Mouse (Mus musculus) CH12.LX (cell line): ENCODE measurements at regions not wholly inside any gene's neighbourhood (a gene's known extent, or its start where the extent isn't known, plus 50 kb on each side); places are given as distances from the start of the nearest gene placed in this dataset.

Source experiments
- DNase-seq: peaks from one replicate; pipeline ENCODE4 v3.0.0-alpha.2; 2013; ENCODE audit errors: extremely low read depth
- H3K27ac ChIP-seq: 2 replicates; pipeline ENCODE4 v1.5.1; 2012; ENCODE audit warnings: low read depth, mild to moderate bottlenecking, control low read depth, moderate library complexity; ENCODE audit not compliant: insufficient read depth
- H3K27me3 ChIP-seq: replicated peaks from 2 replicates; pipeline ENCODE3; 2012; ENCODE audit warnings: inconsistent platforms
- H3K36me3 ChIP-seq, 2 experiments: replicated peaks in 1 of 2; 2 replicates each; pipeline versions ENCODE3 to v1.6.1; 2012; ENCODE audit warnings: inconsistent platforms in 1 of 2, low read length in 1 of 2, mild to moderate bottlenecking in 1 of 2, mixed read lengths in 1 of 2, moderate library complexity in 1 of 2; ENCODE audit not compliant: control insufficient read depth in 1 of 2, insufficient read depth in 1 of 2
- H3K4me1 ChIP-seq, 2 experiments: 2 replicates each; pipeline ENCODE4 v1.6.1; 2012; ENCODE audit warnings: inconsistent platforms in 1 of 2, moderate library complexity in 1 of 2; ENCODE audit not compliant: insufficient read depth in 2 of 2, control insufficient read depth in 1 of 2
- H3K4me2 ChIP-seq: 2 replicates; pipeline ENCODE4 v1.6.1; 2012; ENCODE audit warnings: low read depth, mild to moderate bottlenecking, control low read depth; ENCODE audit not compliant: poor library complexity, insufficient read depth, severe bottlenecking
- H3K4me3 ChIP-seq, 3 experiments: fragments of 150-350 bp in 1 of 3; sonication (generic) in 1 of 3; replicated peaks in 1 of 3; 2 replicates each; pipeline versions ENCODE3 to v1.5.1; 2011 to 2012; ENCODE audit warnings: low read depth in 2 of 3, low read length in 2 of 3, mild to moderate bottlenecking in 2 of 3, moderate library complexity in 2 of 3, control low read depth in 1 of 3, improper control_type of control experiment in 1 of 3, inconsistent platforms in 1 of 3, mixed read lengths in 1 of 3; ENCODE audit not compliant: poor library complexity in 1 of 3
- H3K79me2 ChIP-seq: replicated peaks from 2 replicates; pipeline ENCODE4 v1.6.1; 2012; ENCODE audit warnings: mild to moderate bottlenecking, moderate library complexity; ENCODE audit not compliant: control insufficient read depth, poor library complexity, insufficient read depth, severe bottlenecking; ENCODE audit errors: extremely low read depth
- H3K9ac ChIP-seq: 2 replicates; pipeline ENCODE4 v1.6.1; 2012; ENCODE audit warnings: low read depth, mild to moderate bottlenecking, control low read depth, moderate library complexity; ENCODE audit not compliant: insufficient read depth
- H3K9me3 ChIP-seq: replicated peaks from 2 replicates; pipeline ENCODE3; 2012; ENCODE audit warnings: low read length, inconsistent platforms, mixed read lengths
- CHD1 ChIP-seq: IDR thresholded peaks from 2 replicates; pipeline ENCODE4 v1.6.1; 2012; ENCODE audit warnings: low read depth, low read length, improper control_type of control experiment, inconsistent platforms
- CHD2 ChIP-seq: IDR thresholded peaks from 2 replicates; pipeline ENCODE4 v1.6.1; 2011; ENCODE audit warnings: low read length, improper control_type of control experiment
- CTCF ChIP-seq, 2 experiments: IDR thresholded peaks in 1 of 2; conservative IDR thresholded peaks in 1 of 2; 2 replicates each; pipeline ENCODE4 v1.5.1; 2011 to 2012; ENCODE audit warnings: low read depth in 2 of 2, low read length in 2 of 2, improper control_type of control experiment in 1 of 2, inconsistent platforms in 1 of 2, mild to moderate bottlenecking in 1 of 2, moderate library complexity in 1 of 2
- E2F4 ChIP-seq: IDR thresholded peaks from 2 replicates; pipeline ENCODE4 v1.6.1; 2011; ENCODE audit warnings: low read depth, low read length, improper control_type of control experiment; ENCODE audit not compliant: insufficient replicate concordance
- ELF1 ChIP-seq: IDR thresholded peaks from 2 replicates; pipeline ENCODE4 v1.6.1; 2014; ENCODE audit warnings: low read depth, mild to moderate bottlenecking, inconsistent platforms, low read length, improper control_type of control experiment
- EP300 ChIP-seq: IDR thresholded peaks from 2 replicates; pipeline ENCODE4 v1.6.1; 2011; ENCODE audit warnings: low read length, improper control_type of control experiment
- ETS1 ChIP-seq: conservative IDR thresholded peaks from 2 replicates; pipeline ENCODE4 v1.6.1; 2012; ENCODE audit warnings: low read depth, mild to moderate bottlenecking, inconsistent platforms, low read length, improper control_type of control experiment, moderate library complexity
- GABPA ChIP-seq: IDR thresholded peaks from 2 replicates; pipeline ENCODE4 v1.6.1; 2012; ENCODE audit warnings: low read depth, low read length, improper control_type of control experiment, inconsistent platforms; ENCODE audit not compliant: insufficient replicate concordance
- JUN ChIP-seq: IDR thresholded peaks from 2 replicates; pipeline ENCODE4 v1.6.1; 2011; ENCODE audit warnings: low read depth, mild to moderate bottlenecking, low read length, improper control_type of control experiment, moderate library complexity; ENCODE audit not compliant: insufficient read depth
- JUND ChIP-seq: conservative IDR thresholded peaks from 2 replicates; pipeline ENCODE4 v1.6.1; 2011; ENCODE audit warnings: low read depth, low read length, improper control_type of control experiment
- KAT2A ChIP-seq: IDR thresholded peaks from 2 replicates; pipeline ENCODE4 v1.6.1; 2012; ENCODE audit warnings: low read length, improper control_type of control experiment, inconsistent platforms; ENCODE audit not compliant: insufficient replicate concordance
- MAFK ChIP-seq: IDR thresholded peaks from 2 replicates; pipeline ENCODE4 v1.6.1; 2011; ENCODE audit warnings: low read length, improper control_type of control experiment; ENCODE audit not compliant: insufficient replicate concordance
- MAX ChIP-seq: IDR thresholded peaks from 2 replicates; pipeline ENCODE4 v1.6.1; 2011; ENCODE audit warnings: low read length, improper control_type of control experiment
- MEF2A ChIP-seq: IDR thresholded peaks from 2 replicates; pipeline ENCODE4 v1.6.1; 2014; ENCODE audit warnings: low read depth, mild to moderate bottlenecking, inconsistent platforms, low read length, improper control_type of control experiment, borderline replicate concordance
- MXI1 ChIP-seq: IDR thresholded peaks from 2 replicates; pipeline ENCODE4 v1.6.1; 2011; ENCODE audit warnings: mild to moderate bottlenecking, low read depth, low read length, improper control_type of control experiment
- MYC ChIP-seq: IDR thresholded peaks from 2 replicates; pipeline ENCODE4 v1.6.1; 2011; ENCODE audit warnings: low read depth, mild to moderate bottlenecking, improper control_type of control experiment, low read length
- NELFE ChIP-seq: IDR thresholded peaks from 2 replicates; pipeline ENCODE4 v1.6.1; 2011; ENCODE audit warnings: low read depth, low read length, improper control_type of control experiment
- PAX5 ChIP-seq: IDR thresholded peaks from 2 replicates; pipeline ENCODE4 v1.6.1; 2012; ENCODE audit warnings: low read length, inconsistent platforms, mixed read lengths
- POLR2AphosphoS2 ChIP-seq: IDR thresholded peaks from 2 replicates; pipeline ENCODE4 v1.6.1; 2011; ENCODE audit warnings: low read depth, low read length, improper control_type of control experiment
- RAD21 ChIP-seq: IDR thresholded peaks from 2 replicates; pipeline ENCODE4 v1.6.1; 2011; ENCODE audit warnings: low read depth, mild to moderate bottlenecking, low read length, improper control_type of control experiment, moderate library complexity
- RCOR1 ChIP-seq: conservative IDR thresholded peaks from 2 replicates; pipeline ENCODE4 v1.6.1; 2012; ENCODE audit warnings: low read depth, mild to moderate bottlenecking, inconsistent platforms, low read length, improper control_type of control experiment
- SMC3 ChIP-seq: IDR thresholded peaks from 2 replicates; pipeline ENCODE4 v1.6.1; 2011; ENCODE audit warnings: low read depth, low read length, improper control_type of control experiment
- TCF12 ChIP-seq: IDR thresholded peaks from 2 replicates; pipeline ENCODE4 v1.6.1; 2014; ENCODE audit warnings: low read depth, mild to moderate bottlenecking, inconsistent platforms, low read length, improper control_type of control experiment
- UBTF ChIP-seq: IDR thresholded peaks from 2 replicates; pipeline ENCODE4 v1.6.1; 2012; ENCODE audit warnings: low read depth, mild to moderate bottlenecking, inconsistent platforms, low read length, improper control_type of control experiment, moderate library complexity
- USF2 ChIP-seq: conservative IDR thresholded peaks from 2 replicates; pipeline ENCODE4 v1.6.1; 2011; ENCODE audit warnings: low read depth, low read length, improper control_type of control experiment
- ZC3H11A ChIP-seq: IDR thresholded peaks from 2 replicates; pipeline ENCODE4 v1.6.1; 2012; ENCODE audit warnings: low read depth, mild to moderate bottlenecking, inconsistent platforms, low read length, improper control_type of control experiment
- ZKSCAN1 ChIP-seq: IDR thresholded peaks from 2 replicates; pipeline ENCODE4 v1.6.1; 2012; ENCODE audit warnings: low read depth, inconsistent platforms, low read length, improper control_type of control experiment, borderline replicate concordance
- ZMIZ1 ChIP-seq: IDR thresholded peaks from 2 replicates; pipeline ENCODE4 v1.6.1; 2012; ENCODE audit warnings: low read depth, mild to moderate bottlenecking, inconsistent platforms, low read length, improper control_type of control experiment
- ZNF384 ChIP-seq: IDR thresholded peaks from 2 replicates; pipeline ENCODE4 v1.6.1; 2012; ENCODE audit warnings: low read depth, low read length, improper control_type of control experiment, inconsistent platforms
- dilution Hi-C: fragments of 300-500 bp; cut with MboI; formaldehyde crosslinking; loops from 2 replicates; pipeline ENCODE4 v1.14.3; 2020; ENCODE audit warnings: low sequenced_read_pairs; ENCODE audit not compliant: extremely low pct_unique_long_range_greater_than_20kb, extremely low pct_ligation_motif_present
- in situ Hi-C: fragments of 300-500 bp; cut with MboI; formaldehyde crosslinking; loops from 3 replicates; pipeline ENCODE4 v1.14.3; 2019; ENCODE audit warnings: low sequenced_read_pairs, low pct_ligation_motif_present, low pct_unique_long_range_greater_than_20kb, mixed read lengths

GRCm38 (mm10) chr12:16204941-16205340, 388.2 kb upstream of the Trib2 start:
- H3K4me2 ChIP-seq: no peak overlapping the region
- no peaks in the 10 kb centered on the region for H3K27me3 ChIP-seq
- H3K9me3 ChIP-seq: no peaks in the 10 kb centered on the region
- H3K4me3 ChIP-seq: no peak overlapping the region
- dilution Hi-C loops (no loop called here), in situ Hi-C loops (no loop called here)
- H3K79me2 ChIP-seq: no peaks in the 10 kb centered on the region
- no peaks in the 10 kb centered on the region for H3K4me1 ChIP-seq
- no peaks in the 10 kb centered on the region for H3K36me3 ChIP-seq
- no peak for DNase-seq
- no peak overlapping the region for H3K9ac ChIP-seq
- no peak overlapping the region for H3K27ac ChIP-seq
- TF ChIP-seq RAD21 (no peak), CTCF (conservative IDR thresholded peaks at IDR 0.05 in 1 of 2, IDR thresholded peaks at IDR 0.05 in 1 of 2; ENCODE audit: low read depth in 2 of 2, low read length in 2 of 2) (no peak), MAX (no peak), SMC3 (no peak), UBTF (no peak), TCF12 (no peak), ZMIZ1 (no peak), USF2 (no peak), ZNF384 (no peak), ZC3H11A (no peak), POLR2AphosphoS2 (no peak), CHD1 (no peak), E2F4 (no peak), RCOR1 (no peak), JUN (no peak), CHD2 (no peak), EP300 (no peak), GABPA (no peak)

GRCm38 (mm10) chr12:16196917-16197316, 380.2 kb upstream of the Trib2 start:
- TF ChIP-seq MXI1 (no peak), GABPA (no peak), ETS1 (no peak), MYC (no peak), RAD21 (no peak), ELF1 (no peak), NELFE (no peak), JUND (no peak), MAFK (no peak), ZKSCAN1 (no peak), E2F4 (no peak), MEF2A (no peak), SMC3 (no peak), TCF12 (no peak), EP300 (no peak), POLR2AphosphoS2 (no peak), KAT2A (no peak), PAX5 (no peak), RCOR1 (no peak)
- no peak overlapping the region for H3K4me3 ChIP-seq
- no peak for DNase-seq
- no peak overlapping the region for H3K9ac ChIP-seq
- H3K79me2 ChIP-seq: no peaks in the 10 kb centered on the region
- no peaks in the 10 kb centered on the region for H3K36me3 ChIP-seq
- dilution Hi-C loops (no loop called here), in situ Hi-C loops (loop anchor here (25.0 kb wide), 1 partner anchor 660 kb away; no protein-coding TSS in a partner anchor)
- no peaks in the 10 kb centered on the region for H3K4me1 ChIP-seq
- H3K4me2 ChIP-seq: no peak overlapping the region
- no peaks in the 10 kb centered on the region for H3K27me3 ChIP-seq
- H3K27ac ChIP-seq: no peak overlapping the region
- no peaks in the 10 kb centered on the region for H3K9me3 ChIP-seq
